Comparison of ENCODE assay signal across 12 mouse cellular contexts in genomic region chr4:58534726-58535350, GRCm38 (mm10). TPM values are rescaled to one million over a fixed set of nuclear protein-coding genes. Genes with fewer than 3 reads are reported as not detected.
DNase-seq lines count a peak whose midpoint lies in the region; ATAC-seq and TF ChIP-seq lines count a peak whose summit lies in the region.
"Had no signal": no experiment of that assay in that cellular context is flagged by ENCODE, and none has a peak within 500 bp of the region (broad histone marks: within the 10 kb centered on the region; RNA-seq: fewer than 3 reads in every experiment).

No protein-coding gene starts in this region.

- no peaks in the 10 kb centered on the region for H3K9me3 ChIP-seq in lung, embryonic 14.5 days (ENCODE audit: low read depth, low read length)
- H3K9me3 ChIP-seq: neural tube, embryonic 13.5 days had no signal

- peak; percentile 90 for DNase-seq in heart, adult 11 months
- no peak for DNase-seq in heart, postnatal 14 days
- DNase-seq in lung, embryonic 14.5 days = peak; percentile 73
- DNase-seq in lung, adult 18-20 months = no peak
- DNase-seq in brain, embryonic 14.5 days (ENCODE audit: low read depth) = peak; percentile 50
- peak; percentile 26 for DNase-seq in lung, postnatal 25 days (ENCODE audit: low spot score)
- DNase-seq in layer of hippocampus, adult 9-11 months = no peak
- DNase-seq in left cerebral cortex, adult 9 months (ENCODE audit: low spot score in 2 of 2) = no peak
- DNase-seq: kidney, postnatal 36 days had no signal

- intact Hi-C loops in heart, postnatal 14 days (cut with DNase I) = no loop called here

- TF ChIP-seq CTCF in lung, embryonic 14.5 days (IDR thresholded peaks at IDR 0.05; ENCODE audit: low read depth) = no peak
- no peak for TF ChIP-seq CTCF in brain, embryonic 14.5 days (IDR thresholded peaks at IDR 0.05; ENCODE audit: borderline replicate concordance, extremely low read depth, insufficient read depth, insufficient read length)

- H3K27ac ChIP-seq in lung, embryonic 14.5 days (ENCODE audit: low read depth) = no peak overlapping the region
- H3K27ac ChIP-seq: forebrain, embryonic 12.5 days; neural tube, embryonic 13.5 days had no signal

- no peak overlapping the region for H3K4me3 ChIP-seq in lung, embryonic 14.5 days (ENCODE audit: low read depth, low read length)
- H3K4me3 ChIP-seq: forebrain, embryonic 12.5 days had no signal

- 0 out of 2 replicates have a peak overlapping the region, but pooled peaks have one; percentile 8 for H3K4me2 ChIP-seq in lung, embryonic 14.5 days

- no peak overlapping the region for H3K9ac ChIP-seq in lung, embryonic 14.5 days
- H3K9ac ChIP-seq: forebrain, embryonic 12.5 days; neural tube, embryonic 13.5 days had no signal

- 51% methylated on average over 15 of the region's 15 CpGs for WGBS in lung, embryonic 14.5 days

- peak; percentile 70 for ATAC-seq in lung, embryonic 14.5 days (ENCODE audit: insufficient read depth)
- ATAC-seq: CD4-positive, CD25-positive, alpha-beta regulatory T cell, adult 4 months had no signal

- no peaks in the 10 kb centered on the region for H3K27me3 ChIP-seq in lung, embryonic 14.5 days (ENCODE audit: insufficient read depth, low read length)
- H3K27me3 ChIP-seq: forebrain, embryonic 12.5 days; neural tube, embryonic 13.5 days had no signal

- peaks cover 6% of the 10 kb centered on the region; the same call in 1 of the 2 replicates for H3K4me1 ChIP-seq in lung, embryonic 14.5 days (ENCODE audit: insufficient read depth)

- TF ChIP-seq POLR2A in brain, embryonic 14.5 days (IDR thresholded peaks at IDR 0.05; ENCODE audit: borderline replicate concordance, extremely low read depth, insufficient read depth, insufficient read length, poor library complexity, severe bottlenecking) = no peak

- no peaks in the 10 kb centered on the region for H3K36me3 ChIP-seq in lung, embryonic 14.5 days (ENCODE audit: insufficient read depth)
- H3K36me3 ChIP-seq: forebrain, embryonic 12.5 days; neural tube, embryonic 13.5 days had no signal

RNA-seq across cellular contexts. Expression of gene Lpar1, which starts 18.9 kb away (rescaled TPM):
- 10 to 100 TPM; 18.4 to 19.1 TPM for total RNA-seq in heart, postnatal 14 days (2021)
- 30.3 and 35.8 TPM in 2 replicates for polyA plus RNA-seq in lung, embryonic 14.5 days (2014; fragmentation: Nextera tagmentation; extraction: Ambion mirVana)
- 11.9 and 12.6 TPM in 2 replicates for polyA plus RNA-seq in brain, embryonic 14.5 days (2012; rRNA removed)
- polyA plus RNA-seq: CD4-positive, CD25-positive, alpha-beta regulatory T cell, adult 4 months had no signal

Comparison
In these comparisons a context has a peak if more than half of its experiments do, and no peak if none do; other contexts are left out.
1. DNase-seq: peak in heart, adult 11 months (single experiment), lung, embryonic 14.5 days (single experiment), brain, embryonic 14.5 days (single experiment) and lung, postnatal 25 days (single experiment); none in heart, postnatal 14 days (0 of 2), lung, adult 18-20 months (0 of 2), layer of hippocampus, adult 9-11 months (single experiment) and left cerebral cortex, adult 9 months (0 of 2).